Mouse (Mus musculus) urinary bladder, postnatal 36 days (tissue): ENCODE data around the gene Arl4d.

Experiments
- DNase-seq, 2 experiments: peaks; one replicate each; pipeline ENCODE4 v3.0.0; 2022; ENCODE audit warnings: low spot score in 2 of 2, mixed read lengths in 1 of 2

Arl4d gene

DNA sequence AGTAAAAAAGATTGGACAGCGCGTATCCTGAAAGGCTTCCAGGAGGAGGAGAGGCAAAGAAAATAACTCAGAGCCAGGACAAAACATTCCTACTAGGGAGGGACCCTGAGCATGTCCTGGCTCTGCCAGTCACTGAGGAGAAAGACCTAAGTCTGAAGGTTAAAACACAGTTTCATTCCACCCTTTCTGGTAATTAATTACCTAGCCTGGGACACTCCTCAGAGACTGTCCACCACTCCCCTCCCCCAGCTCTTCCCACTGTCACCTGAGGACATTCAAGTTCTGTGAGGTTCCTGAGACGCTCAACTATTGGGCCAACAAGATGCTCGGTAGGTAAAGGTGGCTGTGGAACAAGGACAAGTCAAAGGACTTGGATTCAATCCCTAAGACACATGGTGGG, 10.0 kb downstream of the Arl4d start:
- DNase-seq = no peak

DNA sequence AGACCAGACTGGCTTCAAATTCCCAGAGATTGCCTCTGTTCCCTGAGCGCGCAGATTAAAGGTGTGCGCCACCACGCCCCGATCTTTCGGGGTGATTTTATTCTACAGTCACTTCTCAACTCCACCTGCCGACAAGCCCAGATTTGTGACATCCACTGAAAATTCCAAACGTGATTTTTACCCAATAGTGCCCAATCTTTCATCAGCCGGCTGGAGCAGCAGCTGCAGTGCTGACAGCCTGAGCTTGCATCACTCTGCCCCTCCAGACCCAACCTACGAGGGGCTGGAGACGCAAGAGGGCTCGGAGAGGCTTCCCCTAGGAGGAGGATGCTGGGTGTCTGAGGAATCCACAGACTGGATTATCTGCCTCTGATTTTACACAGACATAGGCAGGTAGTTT, 12.3 kb downstream of the Arl4d start:
- no peak for DNase-seq

DNA sequence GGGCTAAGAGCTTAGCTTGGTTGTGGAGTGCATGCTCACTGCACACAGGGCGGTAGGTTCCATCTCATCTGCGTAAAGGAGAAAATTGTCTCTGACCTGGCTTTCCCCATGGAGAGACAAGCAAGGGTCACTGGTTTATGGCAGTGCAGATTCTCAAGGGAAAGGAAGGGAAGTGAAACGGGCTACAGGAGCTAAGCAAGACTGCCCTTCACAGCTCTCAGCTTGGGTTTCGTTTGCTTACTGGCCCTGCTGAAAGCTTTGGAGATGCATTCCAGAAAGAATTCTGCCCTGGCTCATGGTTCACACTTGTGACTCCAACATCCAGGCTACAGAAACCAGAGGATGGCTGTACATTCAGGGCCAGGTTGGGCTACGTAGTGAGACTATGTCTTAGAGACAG, 13.4 kb downstream of the Arl4d start:
- no peak for DNase-seq

DNA sequence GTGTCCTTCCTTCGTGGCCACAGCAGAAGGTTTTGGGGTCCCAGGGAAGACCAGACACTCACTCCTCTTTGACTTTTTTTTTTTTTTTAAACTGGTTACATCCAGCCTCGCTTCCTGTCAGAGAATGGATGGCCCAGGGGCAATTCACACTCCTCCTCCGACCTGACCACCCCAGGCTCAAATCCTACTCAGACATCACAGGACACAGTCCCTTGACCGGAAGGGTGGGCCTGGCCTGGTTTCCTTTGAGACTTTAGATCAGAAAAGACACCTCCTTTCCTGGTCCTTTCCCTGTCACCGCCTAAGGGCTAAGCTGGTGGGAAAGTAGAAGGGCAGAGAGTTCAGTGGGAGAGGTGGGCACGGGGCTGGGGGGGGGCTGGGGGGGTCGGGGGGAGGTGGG, 14.6 kb downstream of the Arl4d start:
- no peak for DNase-seq

DNA sequence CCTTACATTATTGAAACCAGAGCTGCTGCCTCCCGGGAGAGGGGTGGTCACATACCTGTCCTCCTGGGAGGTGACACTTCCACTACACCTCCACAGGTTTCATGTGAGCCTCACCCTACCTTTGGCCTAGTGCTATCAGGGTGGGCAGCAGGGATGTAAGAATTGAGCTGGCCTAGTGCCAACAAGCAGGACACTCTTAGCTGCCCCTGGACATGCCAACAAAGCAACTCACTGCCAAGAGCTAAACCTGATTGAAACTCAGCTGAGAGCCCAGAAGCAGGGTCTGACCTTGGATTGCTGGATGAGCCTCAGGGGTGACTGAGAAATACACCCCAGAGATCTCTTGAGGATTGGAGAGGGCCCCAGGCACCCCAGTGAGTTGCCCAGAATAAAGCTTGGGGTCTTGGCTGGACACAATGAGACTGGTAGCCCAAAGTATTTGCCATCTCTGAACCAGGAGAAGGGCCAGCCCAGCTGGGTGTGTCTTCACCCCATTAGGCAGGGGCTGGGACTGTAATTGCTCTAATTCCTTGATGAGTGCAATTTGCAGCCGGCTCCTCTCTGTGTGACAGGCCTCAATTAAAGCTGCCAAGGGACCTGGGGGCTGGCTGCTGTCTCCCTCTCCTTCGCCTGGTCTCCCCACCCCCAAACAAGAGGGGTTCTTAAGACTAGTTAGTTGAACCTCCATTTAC, 15.4 kb downstream of the Arl4d start:
- DNase-seq = no peak

DNA sequence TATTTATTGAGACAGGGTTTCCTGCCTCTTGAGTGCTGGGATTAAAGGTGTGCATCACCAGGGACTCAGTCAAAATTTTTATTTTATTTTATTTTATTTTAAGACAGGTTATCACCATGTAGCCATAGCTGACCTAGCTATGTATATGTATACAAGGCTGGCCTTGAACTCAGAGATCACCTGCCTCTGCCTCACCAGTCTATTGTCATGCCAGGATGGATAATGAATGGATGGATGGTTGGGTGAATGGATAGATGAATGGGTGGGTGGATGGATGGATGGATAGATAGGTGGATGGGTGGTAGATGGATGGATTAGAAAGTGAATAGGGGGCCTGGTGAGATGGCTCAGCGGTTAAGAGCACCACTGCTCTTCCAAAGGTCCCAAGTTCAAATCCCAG, 16.6 kb downstream of the Arl4d start:
- no peak for DNase-seq

DNA sequence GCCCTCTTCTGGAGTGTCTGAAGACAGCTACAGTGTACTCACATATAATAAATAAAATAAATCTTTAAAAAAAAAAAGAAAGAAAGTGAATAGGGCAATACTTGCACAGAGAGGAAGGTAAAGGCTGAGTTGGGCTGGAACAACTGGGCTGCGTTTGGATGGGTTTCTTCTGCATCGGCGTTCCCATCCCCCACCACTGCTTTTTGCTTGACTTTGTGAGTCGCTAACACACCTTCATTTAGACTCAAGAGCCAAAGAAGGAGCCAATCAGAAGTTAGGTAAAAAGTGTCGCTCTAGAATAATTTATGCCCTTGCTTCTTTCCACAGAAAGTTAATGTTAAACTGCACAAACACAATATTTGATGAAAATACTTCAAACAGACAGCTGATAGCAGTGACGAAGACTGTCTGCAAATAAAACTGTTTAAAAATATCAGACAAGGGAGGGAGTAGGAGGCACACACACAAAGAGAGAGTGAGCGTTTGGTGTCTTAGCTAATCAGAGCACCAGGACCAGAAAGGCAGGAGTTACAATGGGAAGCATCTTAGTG, 17.1 kb downstream of the Arl4d start:
- no peak for DNase-seq

DNA sequence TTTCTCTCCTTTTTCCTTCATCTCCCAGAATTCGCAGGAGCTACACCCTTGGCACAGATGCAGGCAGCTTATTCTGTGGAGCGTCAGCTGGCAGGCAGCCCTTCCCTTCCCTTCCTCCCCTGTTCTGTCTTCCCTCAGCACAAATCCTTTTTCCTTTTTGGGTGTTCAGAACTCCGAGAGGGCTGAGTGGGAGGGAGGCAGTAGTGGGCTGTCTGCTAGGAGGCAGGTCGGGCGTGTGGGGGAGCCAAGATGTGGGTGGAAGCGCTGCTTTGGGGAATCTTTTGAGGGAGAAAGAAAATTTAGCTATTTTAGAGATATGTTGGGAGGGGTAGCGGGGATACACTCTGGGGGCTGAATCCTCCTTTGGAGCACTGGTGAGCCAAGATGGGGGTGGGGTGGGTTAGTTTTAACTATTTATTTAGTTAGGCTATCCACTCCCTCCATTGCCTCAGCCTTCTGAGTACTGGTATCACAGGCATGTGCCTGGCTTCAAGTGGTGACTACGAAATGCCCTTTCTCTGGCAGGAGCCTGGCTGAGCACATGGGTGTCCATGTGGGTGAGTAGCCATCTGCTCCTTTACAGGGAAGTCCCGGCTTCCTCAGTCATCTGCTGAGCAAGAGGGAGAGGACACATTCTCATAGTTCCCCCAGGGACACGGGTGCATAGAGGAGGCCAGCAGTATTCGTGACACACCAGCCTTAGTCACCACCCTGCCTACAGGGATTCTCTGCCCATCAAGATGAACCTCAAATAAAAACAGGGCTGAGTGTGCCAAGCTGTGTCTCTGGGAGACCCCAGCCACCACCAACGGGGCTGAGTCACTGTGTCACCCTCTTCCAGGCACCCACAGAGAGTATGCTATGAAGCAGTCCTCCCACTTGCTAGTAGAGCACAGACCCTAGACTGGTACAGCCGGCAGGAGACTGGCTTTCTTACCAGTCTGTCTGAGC, 22.3 kb downstream of the Arl4d start:
- DNase-seq = peak; percentile 61 to 83

DNA sequence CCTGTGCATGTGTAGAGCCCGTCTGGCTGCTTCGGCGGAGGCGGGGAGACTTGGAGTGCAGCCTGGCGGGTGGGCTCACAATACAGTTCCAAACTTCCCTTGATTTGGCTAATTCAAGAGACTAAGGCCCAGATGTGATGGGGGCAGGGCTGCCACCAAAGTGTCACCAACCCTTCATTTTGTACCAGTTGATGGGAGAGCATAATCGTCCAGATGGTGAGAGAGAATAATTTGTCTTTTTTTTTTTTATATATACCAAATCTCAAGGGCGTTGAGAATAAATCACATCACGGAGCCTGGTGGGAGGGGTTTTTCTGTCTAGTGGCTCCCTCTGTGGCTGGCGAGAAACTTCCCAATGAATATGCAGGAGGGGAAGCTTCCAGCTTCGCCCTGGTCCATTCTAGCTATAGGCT, 24.4 kb downstream of the Arl4d start:
- DNase-seq = no peak

DNA sequence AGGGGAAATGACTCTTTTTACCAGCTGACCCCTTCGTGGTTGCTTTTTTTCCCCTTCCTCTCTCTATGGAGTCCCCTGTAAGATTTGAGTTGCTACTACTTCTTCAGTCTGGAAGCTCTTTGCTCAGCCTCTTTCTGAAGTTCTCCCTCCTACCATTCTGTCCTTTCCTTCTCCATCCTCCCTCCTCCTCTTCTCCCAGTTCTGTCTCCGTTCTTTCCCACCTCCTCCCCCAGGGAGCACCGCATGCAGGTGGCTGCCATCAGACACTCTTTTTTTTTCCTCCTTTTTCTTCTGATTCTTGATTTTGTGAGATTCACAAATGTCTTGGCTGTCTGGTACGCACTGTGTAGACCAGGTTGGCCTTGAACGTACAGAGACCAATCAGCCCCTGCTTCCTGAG, 25.0 kb downstream of the Arl4d start:
- no peak for DNase-seq

DNA sequence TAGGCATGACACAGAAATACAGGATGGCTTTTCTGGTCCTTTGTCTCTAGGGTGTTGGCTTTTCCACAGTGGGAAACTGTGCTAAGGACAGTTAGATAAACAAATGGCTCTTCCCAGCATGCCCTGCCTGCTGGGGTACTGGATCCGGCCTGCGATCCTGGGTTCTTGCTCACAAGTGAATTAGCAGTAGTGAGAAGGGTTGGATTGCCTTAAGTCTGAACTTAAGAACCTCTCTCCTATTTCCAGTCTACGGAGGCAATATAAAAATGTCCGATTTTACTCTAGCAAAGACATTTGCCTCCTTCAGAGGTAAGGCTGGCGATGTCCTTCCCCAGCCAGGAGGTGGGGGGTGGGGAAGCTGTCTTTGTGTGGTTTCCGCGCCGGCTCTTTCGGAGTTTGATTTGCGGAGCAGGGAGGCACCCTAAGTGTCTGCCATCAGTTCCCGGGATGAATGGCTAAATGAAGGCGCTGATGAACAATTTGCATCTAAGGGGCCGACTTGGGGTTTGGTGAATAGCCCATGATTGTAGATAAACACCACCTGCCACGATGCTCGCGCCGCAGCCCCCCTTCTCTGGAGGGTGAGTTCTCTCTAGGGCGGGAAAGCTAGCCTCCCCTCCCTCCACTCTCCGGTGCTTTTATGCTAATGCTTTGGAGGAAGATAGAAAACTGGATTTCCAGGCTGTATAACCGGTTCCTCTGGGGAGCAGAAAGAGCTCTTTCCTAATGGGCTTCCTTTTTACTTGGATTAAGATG, 30.7 kb downstream of the Arl4d start:
- peak in 1 of 2 experiments; percentile 31 for DNase-seq

DNA sequence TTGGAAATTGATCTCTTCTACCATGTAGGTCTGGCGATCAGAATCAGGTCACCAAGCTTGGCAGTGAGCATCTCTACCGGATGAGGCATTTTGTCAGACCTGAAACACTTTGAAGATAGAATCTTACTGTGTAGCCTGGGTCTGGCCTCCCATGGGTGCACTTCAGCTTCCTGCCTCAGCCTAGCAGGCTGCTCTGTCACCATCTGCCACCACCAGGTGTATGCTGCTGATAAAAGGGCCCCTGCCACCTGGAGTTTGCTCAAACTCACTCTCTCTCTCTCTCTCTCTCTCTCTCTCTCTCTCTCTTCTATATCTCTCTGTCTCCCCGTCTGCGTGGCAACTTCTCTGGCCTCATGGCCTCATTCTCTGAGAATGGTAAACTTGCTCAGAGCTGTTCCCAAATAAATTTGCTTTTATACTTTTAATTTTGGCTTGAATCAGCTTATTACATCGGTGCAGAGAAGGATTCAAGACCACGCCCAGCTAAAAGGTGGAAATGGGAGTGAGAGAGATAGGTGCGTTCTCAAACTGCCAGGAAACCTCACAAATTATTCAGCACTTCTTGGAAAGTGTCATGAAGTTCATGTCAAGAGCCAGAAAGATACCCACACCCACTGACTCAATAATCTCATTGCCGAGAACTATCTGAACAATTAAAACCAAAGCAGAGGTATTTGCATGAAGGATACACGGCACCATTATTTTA, 32.0 kb downstream of the Arl4d start:
- no peak for DNase-seq

DNA sequence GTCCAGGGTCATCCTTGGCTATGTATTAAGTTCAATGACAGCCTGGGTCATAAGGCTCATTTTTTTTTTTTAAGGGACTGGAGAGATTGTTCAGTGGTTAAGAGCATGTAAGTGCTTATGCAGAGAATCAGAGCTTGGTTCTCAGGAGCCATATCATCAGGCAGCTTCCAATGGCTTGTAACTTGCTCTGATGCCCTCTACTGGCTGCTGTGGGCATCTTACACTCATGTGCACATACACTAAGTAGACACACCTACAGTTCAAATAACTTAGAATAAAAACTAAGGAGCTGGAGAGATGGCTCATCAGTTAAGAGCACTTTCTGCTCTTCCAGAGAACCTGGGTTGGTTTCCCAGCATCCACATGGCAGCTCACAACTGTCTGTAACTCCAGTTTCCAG, 32.8 kb downstream of the Arl4d start:
- DNase-seq = no peak

DNA sequence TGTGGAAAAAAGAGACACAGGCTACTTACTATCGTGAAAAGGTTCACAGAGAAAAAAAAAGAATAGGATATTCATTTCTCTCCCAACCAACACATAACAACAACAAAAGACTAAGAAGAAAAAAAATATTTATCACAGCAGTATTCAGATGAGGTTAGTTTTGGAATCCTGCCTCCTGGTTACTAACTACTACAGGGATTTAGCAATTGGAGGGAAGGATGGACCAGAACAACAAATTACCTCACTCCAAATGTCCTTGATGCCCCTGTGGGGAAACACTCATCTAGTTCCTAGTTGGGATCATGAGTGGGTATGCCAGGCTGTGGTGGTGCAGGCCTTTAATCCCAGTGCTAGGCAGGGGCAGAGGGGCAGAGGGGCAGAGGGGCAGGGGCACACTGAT, 34.2 kb downstream of the Arl4d start:
- no peak for DNase-seq

DNA sequence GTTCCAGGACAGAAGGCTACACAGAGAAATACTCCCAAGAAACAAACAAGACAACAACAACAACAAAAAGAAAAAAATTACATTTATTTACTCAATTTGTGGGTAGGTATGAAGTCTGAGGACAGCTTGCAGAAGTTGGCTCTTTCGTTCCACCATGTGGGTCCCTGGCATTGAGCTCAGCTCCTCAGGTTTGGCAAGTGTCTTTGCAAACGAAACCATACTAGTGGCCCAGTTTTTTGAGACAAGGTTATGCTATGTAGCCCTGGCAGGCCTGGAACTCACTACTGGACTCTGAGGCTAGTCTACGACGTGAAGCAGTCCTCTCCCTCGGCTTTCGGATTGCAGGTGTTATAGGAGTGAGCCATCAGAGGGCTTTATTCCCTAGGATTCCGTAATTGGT, 34.6 kb downstream of the Arl4d start:
- DNase-seq = no peak

DNA sequence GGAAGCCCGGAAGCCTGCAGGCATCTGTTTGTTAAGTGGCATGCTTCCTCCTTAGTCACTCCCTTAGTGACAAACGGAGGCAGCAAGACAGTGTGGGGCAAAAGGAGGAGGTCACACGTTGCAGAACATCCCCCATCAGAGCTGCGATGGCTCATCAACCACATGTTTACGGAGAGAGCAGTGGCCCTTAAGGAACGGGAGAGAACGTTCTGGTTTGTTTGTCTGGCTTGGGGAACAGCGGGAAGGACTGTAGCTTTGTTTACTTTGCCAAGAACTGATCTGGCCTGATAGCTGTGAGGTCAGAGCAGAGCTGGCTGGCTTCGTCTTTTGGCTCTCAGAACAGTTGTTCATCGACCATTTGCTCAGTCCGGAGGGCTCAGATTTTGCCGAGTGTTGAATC, 35.1 kb downstream of the Arl4d start:
- DNase-seq = peak; percentile 53 to 72

DNA sequence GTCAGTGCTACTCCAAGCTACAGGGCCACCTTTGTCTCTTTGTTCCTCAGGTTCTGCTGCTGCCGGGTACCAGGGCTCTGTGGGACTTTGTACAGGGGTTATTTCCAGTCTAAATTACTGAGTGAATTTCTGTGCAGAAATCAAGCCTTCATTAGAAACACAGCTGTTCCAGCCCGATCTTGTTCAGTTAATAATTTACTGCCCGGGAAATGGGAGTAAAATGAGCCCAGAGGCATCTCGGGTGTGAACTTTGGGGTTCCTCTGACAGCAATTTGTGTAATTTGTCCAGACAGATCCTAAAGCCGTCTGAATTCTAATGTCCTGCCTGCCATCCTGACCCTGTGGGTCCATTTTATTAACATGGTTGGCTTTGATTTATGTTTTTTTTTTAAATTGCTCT, 38.7 kb downstream of the Arl4d start:
- DNase-seq = no peak

DNA sequence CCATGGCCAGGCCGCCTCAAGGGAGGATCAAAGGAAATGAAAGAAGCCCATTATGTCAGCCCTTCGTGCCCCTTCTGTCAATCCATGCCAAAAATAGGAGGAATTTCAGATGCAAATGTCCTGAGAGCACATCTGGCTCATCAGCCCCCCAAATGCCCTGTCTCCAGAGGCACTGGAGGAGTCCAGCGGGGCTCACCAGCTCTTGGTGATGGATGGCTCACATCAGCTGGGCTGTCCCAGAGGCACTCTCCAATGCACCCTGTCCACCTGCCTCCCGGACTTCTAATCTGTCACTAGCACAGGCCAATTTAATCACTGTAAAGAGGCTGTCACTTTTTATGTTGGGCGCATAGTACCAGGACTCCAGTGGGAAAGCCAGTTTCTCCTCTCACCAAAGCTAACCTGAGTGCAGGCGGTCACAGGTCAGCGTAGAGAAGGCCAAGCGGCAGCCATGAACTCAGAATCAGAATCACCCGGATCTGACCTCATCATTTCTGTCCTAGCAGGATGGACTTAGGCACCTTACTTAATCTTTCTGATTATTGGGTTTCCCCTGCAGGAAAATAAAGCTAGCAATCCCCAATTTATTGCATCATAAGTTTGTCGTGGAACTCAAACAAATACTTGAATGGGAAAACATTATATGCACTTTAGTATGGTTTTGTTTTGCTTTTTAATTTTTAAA, 41.6 kb downstream of the Arl4d start:
- no peak for DNase-seq

DNA sequence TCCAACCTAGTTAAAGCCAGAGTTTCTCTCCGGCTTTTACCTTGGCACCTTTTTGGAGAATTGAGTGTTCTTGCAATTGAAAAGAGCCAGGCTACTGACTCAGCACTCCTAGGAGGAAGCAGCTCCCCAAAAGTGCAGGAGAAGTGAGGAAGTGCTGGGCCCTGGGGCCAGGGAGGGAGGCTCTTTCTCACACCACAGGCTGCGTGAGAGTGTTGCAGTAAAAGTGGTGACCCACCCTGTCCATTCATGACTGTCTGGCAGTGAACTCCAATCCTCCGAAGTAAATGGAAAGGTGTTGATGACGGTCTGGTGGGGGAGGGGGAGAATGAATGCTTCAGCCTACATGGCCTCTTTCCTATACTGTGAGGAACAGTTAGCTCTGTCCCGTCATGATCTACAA, 43.1 kb downstream of the Arl4d start:
- no peak for DNase-seq

DNA sequence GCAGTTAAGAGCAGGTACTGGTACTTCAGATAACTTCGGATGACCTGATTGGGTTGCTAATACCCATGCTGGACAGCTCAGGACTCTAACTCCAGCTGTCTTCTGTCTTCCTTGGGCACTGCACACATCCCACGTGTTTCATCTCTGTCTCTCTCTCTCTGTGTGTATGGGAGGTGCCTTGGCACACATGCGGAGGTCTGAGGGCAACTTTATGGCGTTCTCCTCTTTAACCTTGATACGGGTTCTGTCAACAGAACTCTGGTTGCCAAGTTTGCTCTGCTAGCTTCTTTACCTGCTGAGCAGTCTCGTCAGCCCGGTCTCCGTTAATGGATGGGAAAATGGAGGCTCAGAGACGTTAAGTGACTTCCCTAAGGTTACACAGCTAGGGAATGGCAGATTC, 47.5 kb downstream of the Arl4d start:
- DNase-seq = no peak

DNA sequence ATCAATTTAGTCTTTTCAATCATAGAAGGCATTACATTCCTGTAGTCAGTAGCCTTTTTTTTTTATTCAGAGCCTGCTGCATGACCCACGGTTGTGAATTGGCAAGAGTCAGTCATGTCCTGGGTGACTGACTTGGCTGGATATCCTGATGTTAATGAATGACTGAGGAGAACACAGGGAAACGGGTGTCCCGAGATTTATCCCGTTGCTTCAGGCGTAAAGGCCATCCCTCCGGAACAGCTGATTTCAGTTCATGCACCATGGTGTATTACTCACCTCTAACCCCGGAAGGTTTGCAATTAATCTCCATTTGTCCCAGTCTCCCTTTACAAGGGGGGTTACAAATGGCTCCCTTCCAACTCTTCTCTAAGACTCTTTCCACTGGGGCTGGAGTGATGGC, 48.7 kb downstream of the Arl4d start:
- DNase-seq = no peak
